Mouse (Mus musculus) kidney, adult 8-10 months (tissue): ENCODE results near the gene Lmntd1.

Experiments
- DNase-seq, 2 experiments: peaks; one replicate each; pipeline ENCODE4 v3.0.0; 2022

Lmntd1 gene

DNA sequence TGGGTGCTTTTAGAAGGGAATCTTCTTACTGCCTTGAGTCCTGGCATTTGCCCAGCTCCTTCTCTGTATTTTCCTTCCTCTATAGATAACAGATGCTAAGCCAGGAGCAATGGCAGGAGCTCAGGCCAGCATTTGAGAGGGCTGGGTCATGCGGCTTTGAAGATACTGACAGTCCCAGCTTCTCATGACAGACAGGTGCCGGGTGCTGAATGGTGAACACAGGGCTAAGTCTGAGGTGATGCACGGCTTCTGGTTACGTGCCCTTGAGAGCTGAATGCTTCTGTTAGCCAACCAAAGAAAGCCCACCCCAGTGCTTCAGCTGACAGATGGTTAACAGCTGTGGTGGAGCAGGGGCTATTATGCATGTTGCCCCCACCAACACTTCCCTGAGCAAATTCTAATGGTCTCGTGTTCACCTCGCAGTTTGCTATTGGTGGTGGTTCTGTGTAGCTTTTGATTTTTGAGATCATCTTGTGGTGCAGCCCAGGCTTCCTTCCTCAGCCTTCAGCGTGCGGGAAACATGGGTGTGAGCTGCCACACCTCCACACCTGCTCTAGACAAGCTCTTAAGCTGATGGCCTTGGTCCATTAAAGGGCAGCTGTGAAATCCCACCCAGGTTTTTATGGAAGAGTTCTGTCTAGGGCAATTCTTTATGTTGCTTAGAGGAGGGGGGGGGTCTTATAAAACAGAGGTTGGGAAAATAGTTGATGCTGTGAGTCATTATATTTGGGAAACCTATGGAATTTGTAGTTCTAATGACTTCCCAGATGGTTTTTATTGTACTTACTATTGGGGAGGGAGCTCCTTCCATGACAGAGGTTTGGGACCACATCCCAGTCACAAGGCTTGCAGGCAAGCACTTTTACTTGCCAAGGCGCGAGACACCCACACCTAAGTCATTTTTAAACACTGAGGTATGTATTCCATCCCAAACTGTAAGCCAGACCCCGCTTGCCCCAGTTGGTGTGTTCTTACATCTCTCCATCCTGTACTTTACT lies 181.1 kb downstream of the Lmntd1 start:
- no peak for DNase-seq

DNA sequence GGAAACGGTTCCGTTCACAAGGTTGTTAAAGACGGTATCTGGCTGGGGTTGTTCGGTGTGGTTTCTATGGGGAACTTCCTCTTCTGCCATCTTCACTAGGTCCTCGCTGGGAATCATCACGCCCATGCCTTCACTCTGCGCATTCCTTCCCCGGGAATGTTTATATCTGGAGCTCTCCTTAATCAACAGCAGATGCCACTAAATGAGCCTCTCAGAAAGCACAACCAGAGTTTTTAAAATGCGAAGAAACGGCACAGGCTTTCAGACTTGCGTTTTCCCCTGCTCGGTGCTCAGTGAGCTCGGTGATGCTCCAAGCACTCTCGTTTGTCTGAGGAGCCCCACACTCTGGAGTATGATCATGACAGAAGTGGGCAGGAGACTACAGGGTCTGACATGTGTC lies 182.4 kb downstream of the Lmntd1 start:
- no peak for DNase-seq

GRCm38 (mm10) chr6:145427411-145427810 lies 186.7 kb downstream of the Lmntd1 start:
- DNase-seq = no peak

DNA sequence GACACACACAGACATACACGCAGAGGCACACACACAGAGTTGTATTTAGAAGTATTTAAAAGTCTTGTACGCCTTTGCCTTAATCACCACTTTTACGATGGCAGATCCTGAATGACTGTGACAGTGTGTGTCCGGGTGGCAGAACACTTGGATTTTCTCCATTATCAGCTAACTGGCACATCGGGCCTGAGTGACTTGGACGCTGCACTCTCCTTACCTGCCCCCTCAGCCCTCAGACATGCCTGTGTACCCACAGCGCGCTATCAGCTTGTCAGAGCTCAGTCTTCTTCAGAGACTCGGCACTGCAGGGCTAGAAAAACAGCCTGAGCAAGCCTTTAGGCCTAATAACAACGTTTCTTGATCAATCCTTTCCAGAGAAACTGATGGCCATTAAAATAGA lies 187.6 kb downstream of the Lmntd1 start:
- no peak for DNase-seq

GRCm38 (mm10) chr6:145424156-145424555 lies 190.0 kb downstream of the Lmntd1 start:
- DNase-seq = no peak

DNA sequence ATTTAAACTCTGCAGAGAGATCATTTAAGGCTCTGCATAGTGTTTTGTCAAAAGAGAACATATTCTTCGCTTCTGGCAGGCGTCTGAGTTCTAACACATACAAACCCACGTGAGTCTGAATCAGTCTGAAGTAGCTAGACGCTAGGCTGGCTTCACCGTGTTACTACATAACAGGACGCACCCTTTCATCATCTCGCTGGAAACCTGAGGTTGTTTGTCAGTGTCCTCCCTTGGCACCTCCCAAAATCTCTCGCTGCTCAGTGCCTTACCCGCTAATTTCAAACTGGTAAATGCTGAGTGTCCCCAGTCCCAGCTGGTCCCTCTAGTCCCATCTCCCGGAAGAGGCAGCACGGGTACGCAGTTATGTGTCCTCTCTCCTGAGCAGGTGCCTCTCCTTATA lies 190.6 kb downstream of the Lmntd1 start:
- no peak for DNase-seq

DNA sequence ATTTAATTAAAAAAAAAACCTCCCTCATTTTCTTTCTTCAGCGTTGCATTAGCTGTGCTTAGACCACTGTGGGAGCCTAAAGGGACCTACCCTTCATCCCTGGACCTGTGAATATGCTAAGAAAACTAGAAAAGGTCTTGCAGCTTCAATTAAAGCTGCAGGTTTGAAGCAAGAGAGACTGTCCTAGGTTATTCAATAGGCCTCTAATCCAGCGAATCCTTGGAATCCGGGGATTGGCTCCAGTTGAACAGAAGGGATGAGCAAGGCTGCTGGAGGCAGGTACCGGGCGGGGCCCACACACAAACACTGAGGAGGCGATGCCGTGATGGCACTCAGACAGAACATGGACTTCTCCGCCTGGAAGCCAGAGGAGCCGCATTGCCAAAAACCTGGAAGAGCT lies 192.5 kb downstream of the Lmntd1 start:
- DNase-seq = no peak

- no peak for DNase-seq
Measured at GRCm38 (mm10) chr6:145420407-145420806, 193.7 kb downstream of the Lmntd1 start.

- DNase-seq = no peak
Measured at GRCm38 (mm10) chr6:145418856-145419255, 195.3 kb downstream of the Lmntd1 start.

GRCm38 (mm10) chr6:145417720-145418440 lies 196.2 kb downstream of the Lmntd1 start:
- DNase-seq = no peak

- peak; percentile 18 to 42 for DNase-seq
Measured at GRCm38 (mm10) chr6:145417014-145417719, 197.0 kb downstream of the Lmntd1 start.

- DNase-seq = no peak
Measured at GRCm38 (mm10) chr6:145404369-145405051, 209.6 kb downstream of the Lmntd1 start.

GRCm38 (mm10) chr6:145401140-145401539 lies 213.0 kb downstream of the Lmntd1 start:
- peak in 1 of 2 experiments; percentile 24 for DNase-seq

- no peak for DNase-seq
Measured at GRCm38 (mm10) chr6:145397881-145398280, 216.2 kb downstream of the Lmntd1 start.

- DNase-seq = no peak
Measured at GRCm38 (mm10) chr6:145396534-145396933, 217.6 kb downstream of the Lmntd1 start.

DNA sequence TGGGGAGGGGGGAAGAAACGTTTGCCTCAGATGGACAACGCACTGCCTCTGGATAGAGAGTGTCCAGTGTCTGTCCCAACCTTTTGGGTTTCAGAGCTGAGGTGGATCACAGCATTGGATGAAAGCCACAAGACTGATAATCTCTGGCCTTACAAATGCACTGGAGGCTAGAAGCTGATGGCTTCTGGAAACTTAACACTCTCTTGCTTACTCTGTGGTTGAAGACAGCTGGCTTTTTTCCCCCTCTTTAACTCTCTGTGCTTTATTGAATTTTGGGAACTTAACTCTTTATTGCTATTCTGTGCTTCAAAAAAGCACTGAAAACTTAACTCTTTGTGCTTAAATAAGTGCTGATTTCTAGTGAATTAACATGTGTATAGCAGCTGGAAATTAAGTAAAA lies 223.7 kb downstream of the Lmntd1 start:
- no peak for DNase-seq

DNA sequence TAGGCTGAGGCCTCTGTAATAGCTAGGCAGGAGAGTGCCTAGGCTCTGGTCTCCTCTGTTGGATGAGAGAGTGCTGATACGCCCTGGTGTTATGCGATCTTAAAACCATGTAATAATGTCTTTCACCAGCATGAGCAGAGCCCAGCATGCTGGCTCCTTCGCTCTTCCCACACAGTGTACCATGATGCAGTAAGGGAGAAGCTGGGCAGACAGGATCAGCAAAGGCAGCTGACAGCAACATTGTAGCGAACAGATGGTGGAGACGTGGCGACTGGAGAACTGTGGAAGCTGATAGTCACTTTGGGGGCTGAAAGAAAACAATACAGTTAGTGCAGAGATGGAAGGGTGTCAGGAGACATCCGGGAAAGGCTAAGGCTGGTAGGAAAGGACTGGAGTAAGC lies 224.2 kb downstream of the Lmntd1 start:
- no peak for DNase-seq

DNA sequence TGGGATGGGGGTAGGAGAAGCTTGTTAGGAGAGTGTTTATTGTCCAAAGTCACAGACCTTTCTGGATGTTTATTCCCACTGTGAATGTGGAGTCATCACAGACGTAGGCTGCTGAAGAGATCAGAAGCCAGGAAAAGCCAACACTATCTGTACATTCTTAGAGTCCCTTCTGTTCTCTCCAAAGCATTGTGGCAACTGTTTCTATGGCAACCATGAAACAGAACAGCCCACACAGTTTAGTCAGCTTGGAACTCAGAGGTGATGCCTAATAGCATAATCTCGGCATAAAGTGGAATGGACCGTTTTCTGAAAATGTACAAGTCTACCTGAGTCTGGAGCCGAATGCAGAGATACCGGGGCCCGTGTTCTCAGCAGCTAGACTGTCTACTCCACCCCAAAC lies 226.7 kb downstream of the Lmntd1 start:
- no peak for DNase-seq

DNA sequence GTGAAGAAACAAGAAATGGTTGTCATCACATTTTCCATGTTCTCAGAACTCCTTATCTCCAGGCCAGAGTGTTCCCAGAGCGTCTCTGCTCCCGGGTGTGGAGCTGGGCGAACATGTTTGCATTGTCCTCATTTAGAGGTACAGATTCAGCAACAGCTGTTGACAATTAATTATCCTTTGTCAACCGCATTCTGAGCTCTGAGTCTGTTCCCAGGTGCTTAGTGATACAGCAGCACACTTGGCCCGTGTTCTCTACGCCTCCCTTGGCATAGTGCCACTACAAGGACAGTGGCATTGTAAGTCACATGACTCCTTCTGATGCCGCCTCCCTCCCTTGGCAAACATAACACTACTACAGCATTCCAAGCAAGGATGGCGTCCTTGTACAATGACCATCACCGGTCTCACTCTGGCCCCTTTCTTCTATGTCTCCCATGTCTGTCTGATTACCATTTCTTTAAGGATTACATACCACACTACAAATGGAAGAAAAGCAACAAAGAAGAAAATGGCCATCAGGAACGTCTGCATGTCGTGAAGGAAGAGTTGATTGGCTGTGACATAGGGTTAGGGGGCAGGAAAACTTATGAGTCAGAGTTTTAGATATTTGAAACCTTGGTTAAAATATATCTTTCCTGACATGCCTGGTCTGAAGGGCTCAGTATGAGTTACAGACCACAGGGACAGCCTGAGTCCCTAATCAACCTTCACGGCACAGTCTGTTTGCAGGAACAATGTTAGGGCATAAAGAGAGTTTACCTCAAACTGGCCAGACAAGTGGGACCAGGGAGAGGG lies 231.3 kb downstream of the Lmntd1 start:
- no peak for DNase-seq

DNA sequence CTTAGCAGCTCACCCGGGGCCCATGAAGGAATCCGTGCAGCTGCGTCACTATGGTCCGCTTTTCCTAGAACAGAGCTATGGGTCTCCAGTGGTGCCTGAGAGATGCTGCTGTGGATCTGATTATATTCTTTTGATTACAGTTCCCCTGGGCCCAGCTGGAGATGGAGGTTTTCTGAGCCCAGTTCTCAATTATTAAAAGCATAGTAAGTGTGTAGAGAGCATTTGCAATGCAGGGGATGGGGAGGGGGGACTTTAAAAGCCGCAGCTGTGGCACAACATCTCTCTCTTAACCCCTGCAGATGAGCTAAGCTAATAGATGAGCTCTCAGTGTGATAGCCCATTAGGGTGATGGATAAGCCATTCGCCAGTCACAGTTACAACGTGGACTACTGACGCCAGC lies 233.2 kb downstream of the Lmntd1 start:
- DNase-seq = no peak

- DNase-seq = no peak
Measured at GRCm38 (mm10) chr6:145379175-145379574, 234.9 kb downstream of the Lmntd1 start.

DNA sequence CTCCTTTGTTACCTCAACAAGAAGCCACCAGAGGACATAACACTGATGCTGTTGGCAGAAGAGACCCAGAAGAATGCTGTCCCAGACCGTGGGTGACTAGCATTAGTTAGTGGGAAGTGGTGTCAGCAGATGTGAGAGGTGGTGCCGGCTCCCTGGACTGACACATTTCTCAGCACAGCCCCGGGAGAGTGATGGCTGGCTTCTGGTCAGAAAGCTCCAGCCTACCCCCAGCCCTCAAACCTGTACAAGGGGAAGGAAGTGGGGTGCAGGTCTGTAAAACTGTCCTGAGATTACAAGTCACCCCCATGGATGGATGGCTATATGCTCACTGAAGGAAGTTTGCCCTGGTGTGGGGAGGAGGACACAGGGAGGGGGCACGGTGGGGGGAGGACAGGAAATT lies 235.4 kb downstream of the Lmntd1 start:
- DNase-seq = no peak
